Mouse (Mus musculus) cortical plate, adult 2 months (tissue): ENCODE data around the gene Olfr1262.

ENCODE experiments used
- CTCF ChIP-seq: fragments of 200-500 bp; IDR thresholded peaks from 2 replicates; pipeline ENCODE4 v1.5.1; 2011; ENCODE audit warnings: mild to moderate bottlenecking, control low read depth, low read length; ENCODE audit not compliant: insufficient read depth; ENCODE audit errors: extremely low read depth
- POLR2A ChIP-seq: fragments of 200-500 bp; IDR thresholded peaks from 2 replicates; pipeline ENCODE4 v1.6.1; 2011; ENCODE audit warnings: mild to moderate bottlenecking, low read length, control low read depth; ENCODE audit not compliant: insufficient read depth; ENCODE audit errors: extremely low read depth

DNA sequence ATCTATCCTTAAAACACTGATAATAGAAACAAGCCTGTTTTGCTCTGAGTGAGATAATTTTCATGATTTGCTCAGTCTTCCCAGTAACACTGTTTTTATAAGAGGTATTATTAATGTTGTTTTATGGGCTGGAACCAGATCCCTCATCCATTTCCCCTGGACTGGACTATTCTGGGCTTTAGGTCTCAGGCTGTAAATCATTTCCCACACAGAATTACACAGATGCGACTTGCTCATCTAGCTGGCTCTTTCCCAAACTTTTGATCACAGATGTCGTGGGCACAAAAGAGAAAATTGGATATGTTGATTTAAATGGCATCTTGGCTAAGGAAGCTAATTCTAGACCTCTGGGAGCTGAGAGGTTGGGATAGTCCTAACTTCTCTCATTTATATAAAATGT, 25.8 kb upstream of the Olfr1262 start, which contains the start of gene Olfr1260:
- TF ChIP-seq CTCF (no peak), POLR2A (no peak)
